Mouse (Mus musculus): ENCODE data around the gene Olfr551.
"Not testable (repeated sequence)": the region's sequence is repeated elsewhere in the genome, so short reads cannot be mapped to it uniquely, and the experiment has no call there.

Olfr551 gene

GRCm38 (mm10) chr7:102591786-102592185 lies at the start of gene Olfr551:
Gene Olfr551 (minus strand): TSS chr7:102591886.
- no peak for DNase-seq

- DNase-seq, result no peak
Measured at GRCm38 (mm10) chr7:102638132-102638531, 46.4 kb upstream of the Olfr551 start, which contains the start of gene Olfr554. Gene Olfr554 (plus strand): TSS chr7:102638432.

- DNase-seq, result peak; percentile 38
Measured at GRCm38 (mm10) chr7:102636665-102637064, 45.0 kb upstream of the Olfr551 start.

GRCm38 (mm10) chr7:102620368-102620767 lies 28.7 kb upstream of the Olfr551 start:
- not testable (repeated sequence) for DNase-seq

GRCm38 (mm10) chr7:102619608-102620007 lies 27.9 kb upstream of the Olfr551 start:
- DNase-seq, result peak; percentile 23

GRCm38 (mm10) chr7:102618118-102618517 lies 26.4 kb upstream of the Olfr551 start, which contains the start of gene Olfr553:
Gene Olfr553 (minus strand): TSS chr7:102618218.
- DNase-seq, result no peak

- no peak for DNase-seq
Measured at GRCm38 (mm10) chr7:102597378-102598031, 5.8 kb upstream of the Olfr551 start, which contains the start of gene Olfr552. Gene Olfr552 (plus strand): TSS chr7:102597770.

- DNase-seq, result no peak
Measured at GRCm38 (mm10) chr7:102575998-102576397, 15.7 kb downstream of the Olfr551 start.

GRCm38 (mm10) chr7:102573174-102573830 lies 18.4 kb downstream of the Olfr551 start:
- peak; percentile 54 for DNase-seq

- DNase-seq, result no peak
Measured at GRCm38 (mm10) chr7:102571142-102571541, 20.5 kb downstream of the Olfr551 start, which contains the start of gene Olfr550. Gene Olfr550 (plus strand): TSS chr7:102571442.

- DNase-seq, result no peak
Measured at GRCm38 (mm10) chr7:102566219-102566618, 25.5 kb downstream of the Olfr551 start.

- peak; percentile 81 for DNase-seq
Measured at GRCm38 (mm10) chr7:102564999-102565997, 26.4 kb downstream of the Olfr551 start, which contains the start of gene Trim21. Gene Trim21 (minus strand): TSS chr7:102565486.

GRCm38 (mm10) chr7:102553279-102553678 lies 38.4 kb downstream of the Olfr551 start:
- no peak for DNase-seq

- DNase-seq, result no peak
Measured at GRCm38 (mm10) chr7:102549570-102549969, 42.1 kb downstream of the Olfr551 start, which contains the start of gene Olfr549. Gene Olfr549 (plus strand): TSS chr7:102549870.

- DNase-seq, result no peak
Measured at GRCm38 (mm10) chr7:102541251-102541650, 50.4 kb downstream of the Olfr551 start.

GRCm38 (mm10) chr7:102540596-102540995 lies 51.1 kb downstream of the Olfr551 start, which contains the start of gene Olfr548-ps1:
Gene Olfr548-ps1 (plus strand): TSS chr7:102540896.
- no peak for DNase-seq

- DNase-seq, result no peak
Measured at GRCm38 (mm10) chr7:102534449-102534848, 57.2 kb downstream of the Olfr551 start, which contains the start of gene Olfr547. Gene Olfr547 (plus strand): TSS chr7:102534749.
